Mouse (Mus musculus) heart, adult 9 months (tissue): ENCODE data around the gene Hoxc6.

Experiments used
- DNase-seq, 2 experiments: peaks; one replicate each; pipeline ENCODE4 v3.0.0; 2022; ENCODE audit warnings: low spot score in 2 of 2

Gene Hoxc6

GRCm38 (mm10) chr15:103013238-103013984, 15.4 kb downstream of the Hoxc6 start:
- peak in 1 of 2 experiments; percentile 21 for DNase-seq

GRCm38 (mm10) chr15:103014166-103015008, 16.3 kb downstream of the Hoxc6 start:
- DNase-seq: no peak

GRCm38 (mm10) chr15:103015009-103015399, 16.9 kb downstream of the Hoxc6 start:
- DNase-seq: no peak

GRCm38 (mm10) chr15:103015406-103016166, 17.5 kb downstream of the Hoxc6 start:
- no peak for DNase-seq

- DNase-seq: no peak
These were observed 20.6 kb downstream of the Hoxc6 start, which contains the start of gene Hoxc4 for GRCm38 (mm10) chr15:103018636-103019035. Gene Hoxc4, plus strand, starts transcription at chr15:103018934.

GRCm38 (mm10) chr15:103020899-103021418, 22.9 kb downstream of the Hoxc6 start:
- no peak for DNase-seq

- no peak for DNase-seq
These were observed 23.5 kb downstream of the Hoxc6 start for GRCm38 (mm10) chr15:103021544-103021943.

- no peak for DNase-seq
These were observed 26.1 kb downstream of the Hoxc6 start for GRCm38 (mm10) chr15:103024131-103024530.

- no peak for DNase-seq
These were observed 29.5 kb downstream of the Hoxc6 start for GRCm38 (mm10) chr15:103027266-103028235.

- DNase-seq: no peak
These were observed 31.0 kb downstream of the Hoxc6 start for GRCm38 (mm10) chr15:103028916-103029512.

- no peak for DNase-seq
These were observed 32.1 kb downstream of the Hoxc6 start for GRCm38 (mm10) chr15:103030142-103030541.

- DNase-seq: no peak
These were observed 34.1 kb downstream of the Hoxc6 start for GRCm38 (mm10) chr15:103032167-103032566.

GRCm38 (mm10) chr15:103032646-103033575, 34.9 kb downstream of the Hoxc6 start:
- DNase-seq: no peak

- DNase-seq: no peak
These were observed 36.2 kb downstream of the Hoxc6 start for GRCm38 (mm10) chr15:103034043-103034806.

GRCm38 (mm10) chr15:103034807-103035547, 36.9 kb downstream of the Hoxc6 start:
- DNase-seq: no peak

- DNase-seq: no peak
These were observed 37.5 kb downstream of the Hoxc6 start for GRCm38 (mm10) chr15:103035548-103035881.

- no peak for DNase-seq
These were observed 39.5 kb downstream of the Hoxc6 start for GRCm38 (mm10) chr15:103037579-103037978.
